Mouse (Mus musculus): Measurements from ENCODE around the gene Ccdc171. TPM values are rescaled to one million over a fixed set of nuclear protein-coding genes. Genes with fewer than 3 reads are reported as not detected.
"Not testable (repeated sequence)": the region's sequence is repeated elsewhere in the genome, so short reads cannot be mapped to it uniquely, and the experiment has no call there.

The Ccdc171 gene
- 4.2 and 4.6 TPM in 2 replicates for polyA plus RNA-seq (2015; fragmentation: Nextera tagmentation; extraction: Ambion mirVana)

GRCm38 (mm10) chr4:83524843-83525689, at the start of gene Ccdc171:
Ccdc171 (plus strand) TSS chr4:83525545.
- H3K4me1 ChIP-seq, result peaks cover 20% of the 10 kb centered on the region
- peak within 1 kb of the TSS; percentile 86 for H3K4me2 ChIP-seq (replicated peaks)
- peak; percentile 95 for ATAC-seq (ENCODE audit: low FRiP score, low read depth)
- no peaks in the 10 kb centered on the region for H3K36me3 ChIP-seq
- peak within 1 kb of the TSS; percentile 81 for H3K9ac ChIP-seq
- H3K27ac ChIP-seq, result peak within 1 kb of the TSS; percentile 95
- WGBS, result under 1% methylated on average over 52 of the region's 73 CpGs
- H3K4me3 ChIP-seq, result peak within 1 kb of the TSS; percentile 75
- H3K27me3 ChIP-seq, result no peaks in the 10 kb centered on the region
- no peaks in the 10 kb centered on the region for H3K9me3 ChIP-seq

DNA sequence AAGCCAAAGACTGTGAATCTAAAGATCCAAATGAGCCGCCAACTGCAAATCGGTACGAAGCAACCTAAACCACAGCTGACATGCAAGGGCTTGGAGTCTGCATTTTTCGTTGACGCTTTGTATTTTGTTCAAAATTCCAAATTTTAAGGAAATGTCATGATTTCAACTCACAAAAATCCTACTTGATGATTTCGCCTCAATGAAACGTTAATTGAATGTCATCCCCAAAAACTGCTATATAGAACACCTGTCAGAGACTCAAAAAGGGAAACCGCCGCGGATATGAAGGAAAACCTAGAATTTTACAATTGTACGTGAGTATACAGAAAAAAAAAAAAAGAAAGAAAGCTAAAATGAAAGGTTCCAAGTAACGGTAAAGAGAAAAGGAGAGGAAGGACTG, 40.1 kb upstream of the Ccdc171 start:
- Histone ChIP-seq H3K36me3 (peaks cover 34% of the 10 kb centered on the region), H3K9me3 (no peaks in the 10 kb centered on the region), H3K4me1 (peaks cover 32% of the 10 kb centered on the region), H3K4me2 (replicated peaks) (peak overlapping the region; percentile 65), H3K4me3 (peak overlapping the region; percentile 92), H3K27ac (no peak overlapping the region), H3K9ac (peak overlapping the region; percentile 93), H3K27me3 (no peaks in the 10 kb centered on the region)
- WGBS, result 22% methylated on average over 12 of the region's 12 CpGs
- no peak for ATAC-seq (ENCODE audit: low FRiP score, low read depth)

DNA sequence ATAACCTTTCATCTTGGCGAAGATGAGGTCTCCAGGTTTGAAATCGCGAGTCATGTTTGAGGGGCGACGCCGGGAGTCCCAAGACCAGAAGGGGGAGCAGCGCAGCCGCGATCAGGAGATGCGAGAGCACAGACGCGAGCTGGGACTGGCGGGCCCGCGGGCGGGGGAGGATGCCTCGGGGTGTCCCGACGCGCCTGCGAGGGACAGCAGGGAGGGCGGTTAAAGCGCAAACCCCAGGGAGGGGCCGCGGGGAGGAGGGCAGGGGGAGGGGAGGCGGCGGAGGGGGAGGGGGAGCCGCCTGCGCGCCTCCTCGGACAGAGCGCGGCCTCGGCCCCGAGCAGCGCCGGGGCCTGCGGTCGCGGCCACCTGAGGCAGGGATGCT, 39.6 kb upstream of the Ccdc171 start:
- Histone ChIP-seq H3K4me1 (peaks cover 32% of the 10 kb centered on the region), H3K4me2 (replicated peaks) (peak overlapping the region; percentile 65), H3K36me3 (peaks cover 32% of the 10 kb centered on the region), H3K9me3 (no peaks in the 10 kb centered on the region), H3K4me3 (peak overlapping the region; percentile 92), H3K9ac (peak overlapping the region; percentile 93), H3K27me3 (no peaks in the 10 kb centered on the region), H3K27ac (peak overlapping the region; percentile 97)
- 0% methylated on average over 18 of the region's 40 CpGs for WGBS
- peak; percentile 81 for ATAC-seq (ENCODE audit: low FRiP score, low read depth)

- Histone ChIP-seq H3K9ac (peak within 1 kb of the TSS; percentile 93), H3K4me3 (peak within 1 kb of the TSS; percentile 92), H3K27ac (peak within 1 kb of the TSS; percentile 97), H3K36me3 (peaks cover 26% of the 10 kb centered on the region), H3K4me2 (replicated peaks) (peak within 1 kb of the TSS; percentile 65), H3K4me1 (peaks cover 32% of the 10 kb centered on the region), H3K27me3 (no peaks in the 10 kb centered on the region), H3K9me3 (no peaks in the 10 kb centered on the region)
- peak; percentile 90 for ATAC-seq (ENCODE audit: low FRiP score, low read depth)
- under 1% methylated on average over 61 of the region's 86 CpGs for WGBS
Measured at GRCm38 (mm10) chr4:83486117-83486901, 39.0 kb upstream of the Ccdc171 start, which contains the start of gene Psip1. Psip1 (minus strand) TSS chr4:83486459.

GRCm38 (mm10) chr4:83489121-83489520, 36.2 kb upstream of the Ccdc171 start:
- no peak overlapping the region for H3K4me2 ChIP-seq (replicated peaks)
- 5% methylated on average over 5 of the region's 5 CpGs for WGBS
- H3K27me3 ChIP-seq, result no peaks in the 10 kb centered on the region
- H3K9me3 ChIP-seq, result no peaks in the 10 kb centered on the region
- no peak for ATAC-seq (ENCODE audit: low FRiP score, low read depth)
- H3K4me1 ChIP-seq, result peaks cover 26% of the 10 kb centered on the region
- peaks cover 3% of the 10 kb centered on the region; the same call in 1 of the 2 replicates for H3K36me3 ChIP-seq
- H3K9ac ChIP-seq, result no peak overlapping the region
- peak overlapping the region; percentile 55; the same call in 1 of the 2 replicates for H3K27ac ChIP-seq
- no peak overlapping the region for H3K4me3 ChIP-seq

GRCm38 (mm10) chr4:83493112-83493511, 32.2 kb upstream of the Ccdc171 start:
- H3K9me3 ChIP-seq, result no peaks in the 10 kb centered on the region

DNA sequence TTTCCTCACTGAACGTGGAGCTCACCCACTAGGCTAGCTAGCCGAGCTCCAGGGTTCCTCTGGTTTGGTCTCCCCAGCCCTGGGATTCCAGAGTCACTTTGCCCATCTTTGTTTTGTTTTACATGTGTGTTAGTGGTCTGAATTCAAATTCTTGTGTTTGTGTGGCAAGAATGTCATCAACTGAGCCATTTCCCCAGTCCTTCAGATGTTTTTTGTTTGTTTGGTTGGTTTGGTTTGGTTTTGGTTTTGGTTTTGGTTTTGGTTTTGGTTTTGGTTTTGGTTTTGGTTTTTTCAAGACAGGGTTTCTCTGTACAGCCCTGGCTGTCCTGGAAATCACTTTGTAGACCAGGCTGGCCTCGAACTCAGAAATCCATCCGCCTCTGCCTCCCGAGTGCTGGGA, 28.3 kb upstream of the Ccdc171 start:
- H3K9me3 ChIP-seq; H3K27ac ChIP-seq; H3K36me3 ChIP-seq; H3K4me3 ChIP-seq; ATAC-seq (ENCODE audit: low FRiP score, low read depth); H3K9ac ChIP-seq; H3K4me2 ChIP-seq (replicated peaks); H3K4me1 ChIP-seq; H3K27me3 ChIP-seq: not testable (repeated sequence)
- WGBS, result 87% methylated on average over 5 of the region's 5 CpGs

More at GRCm38 (mm10) chr4:83493112-83493511, 32.2 kb upstream of the Ccdc171 start:
- Histone ChIP-seq H3K4me1 (peaks cover 9% of the 10 kb centered on the region), H3K27ac (no peak overlapping the region), H3K36me3 (no peaks in the 10 kb centered on the region), H3K4me3 (no peak overlapping the region), H3K27me3 (no peaks in the 10 kb centered on the region), H3K9ac (no peak overlapping the region), H3K4me2 (replicated peaks) (no peak overlapping the region)
- no peak for ATAC-seq (ENCODE audit: low FRiP score, low read depth)
- 88% methylated on average over 1 of the region's 1 CpGs for WGBS

DNA sequence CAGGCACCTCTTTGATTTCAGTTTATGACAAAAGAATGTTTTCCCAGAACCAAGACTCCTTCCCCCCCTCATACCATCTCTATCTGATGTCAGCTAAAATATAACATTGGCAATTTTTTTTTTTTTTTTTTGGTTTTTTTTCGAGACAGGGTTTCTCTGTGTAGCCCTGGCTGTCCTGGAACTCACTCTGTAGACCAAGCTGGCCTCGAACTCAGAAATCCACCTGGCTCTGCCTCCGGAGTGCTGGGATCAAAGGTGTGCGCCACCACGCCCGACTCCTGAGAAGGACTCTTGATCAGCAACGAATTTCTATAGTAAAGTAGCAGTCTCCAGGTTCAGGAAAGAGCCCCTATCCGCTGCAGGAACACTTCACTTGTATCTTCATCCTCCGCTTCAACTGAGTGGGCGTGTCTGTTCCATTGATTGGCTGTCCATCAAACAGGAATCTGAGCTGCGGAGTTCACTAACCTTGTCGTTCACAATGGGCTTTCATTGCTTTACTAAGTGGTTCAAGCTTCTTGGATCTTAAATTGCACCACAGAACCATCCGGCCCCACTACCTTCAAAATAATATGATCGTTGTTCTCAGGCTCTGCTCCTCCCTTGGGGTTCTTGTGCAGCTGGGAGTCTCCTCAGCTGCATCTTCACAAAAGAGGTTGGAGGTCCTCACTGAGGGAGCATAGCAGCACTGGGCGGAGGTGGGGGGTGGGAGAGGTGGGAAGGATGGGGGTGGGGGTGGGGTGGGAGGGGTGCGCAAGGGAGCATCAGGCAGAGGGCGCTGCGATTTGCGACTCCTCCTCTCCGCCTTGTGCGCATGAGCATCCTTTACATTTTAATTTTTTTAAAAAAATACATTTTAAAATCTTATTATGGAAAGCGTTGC, 24.9 kb upstream of the Ccdc171 start:
- no peak overlapping the region for H3K27ac ChIP-seq
- H3K9ac ChIP-seq, result peak overlapping the region; percentile 48; the same call in 1 of the 2 replicates
- 9% methylated on average over 22 of the region's 22 CpGs for WGBS
- peak; percentile 77 for ATAC-seq (ENCODE audit: low FRiP score, low read depth)
- peak overlapping the region; percentile 38 for H3K4me3 ChIP-seq
- H3K36me3 ChIP-seq, result no peaks in the 10 kb centered on the region
- no peaks in the 10 kb centered on the region for H3K9me3 ChIP-seq
- H3K4me2 ChIP-seq (replicated peaks), result peak overlapping the region; percentile 63
- peaks cover 4% of the 10 kb centered on the region; the same call in 1 of the 2 replicates for H3K4me1 ChIP-seq
- no peaks in the 10 kb centered on the region for H3K27me3 ChIP-seq

DNA sequence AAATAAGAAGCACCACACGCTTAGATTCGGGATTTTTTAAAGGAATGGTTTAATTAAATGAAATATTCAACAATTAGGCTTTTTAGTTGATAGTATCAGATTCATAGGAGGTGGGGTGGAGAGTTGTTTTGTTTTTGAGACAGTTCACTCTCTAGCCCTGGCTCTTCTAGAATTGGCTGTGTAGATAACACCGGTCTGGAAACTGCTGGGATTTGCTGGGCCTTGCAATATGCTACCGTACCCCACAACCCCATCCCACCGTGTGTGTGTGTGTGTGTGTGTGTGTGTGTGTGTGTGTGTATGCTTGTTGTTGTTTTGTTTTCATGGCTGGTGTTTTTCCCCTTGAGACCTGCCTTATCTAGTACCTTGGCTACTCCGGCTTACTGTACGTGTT, 24.3 kb upstream of the Ccdc171 start:
- peak overlapping the region; percentile 38; the same call in 1 of the 2 replicates for H3K4me3 ChIP-seq
- H3K9me3 ChIP-seq, result no peaks in the 10 kb centered on the region
- no peaks in the 10 kb centered on the region for H3K36me3 ChIP-seq
- no peak overlapping the region for H3K27ac ChIP-seq
- peaks cover 4% of the 10 kb centered on the region; the same call in 1 of the 2 replicates for H3K4me1 ChIP-seq
- H3K27me3 ChIP-seq, result no peaks in the 10 kb centered on the region
- H3K4me2 ChIP-seq (replicated peaks), result peak overlapping the region; percentile 63
- no peak overlapping the region for H3K9ac ChIP-seq
- 0 out of 2 replicates have a peak, but pooled peaks have one; percentile 51 for ATAC-seq (ENCODE audit: low FRiP score, low read depth)
- 44% methylated on average over 7 of the region's 7 CpGs for WGBS

DNA sequence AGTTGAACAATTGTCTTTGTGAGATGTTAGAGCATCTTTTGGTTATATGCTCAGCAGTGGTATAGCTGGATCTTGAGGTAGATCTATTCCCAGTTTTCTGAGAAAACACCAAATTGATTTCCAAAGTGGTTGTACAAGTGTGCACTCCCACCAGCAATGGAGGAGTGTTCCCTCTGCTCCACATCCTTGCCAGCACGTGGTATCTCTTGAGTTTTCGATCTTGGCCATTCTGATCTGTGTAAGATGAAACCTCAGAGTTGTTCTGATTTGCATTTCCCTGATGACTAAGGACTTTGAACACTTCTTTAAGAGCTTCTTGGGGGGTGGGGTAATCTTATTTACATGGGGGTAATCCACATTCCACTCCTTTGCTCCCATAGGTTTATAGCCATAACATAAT, 15.7 kb upstream of the Ccdc171 start:
- no peaks in the 10 kb centered on the region for H3K27me3 ChIP-seq
- 55% methylated on average over 2 of the region's 2 CpGs for WGBS
- H3K4me2 ChIP-seq (replicated peaks), result no peak overlapping the region
- H3K4me1 ChIP-seq, result no peaks in the 10 kb centered on the region
- H3K9me3 ChIP-seq, result no peaks in the 10 kb centered on the region
- no peaks in the 10 kb centered on the region for H3K36me3 ChIP-seq
- no peak for ATAC-seq (ENCODE audit: low FRiP score, low read depth)
- H3K9ac ChIP-seq, result no peak overlapping the region
- no peak overlapping the region for H3K27ac ChIP-seq
- H3K4me3 ChIP-seq, result no peak overlapping the region

GRCm38 (mm10) chr4:83511083-83511482, 14.3 kb upstream of the Ccdc171 start:
- no peaks in the 10 kb centered on the region for H3K36me3 ChIP-seq
- no peak overlapping the region for H3K4me3 ChIP-seq
- no peak overlapping the region for H3K9ac ChIP-seq
- no peaks in the 10 kb centered on the region for H3K4me1 ChIP-seq
- no peak overlapping the region for H3K27ac ChIP-seq
- WGBS, result 64% methylated on average over 8 of the region's 8 CpGs
- no peaks in the 10 kb centered on the region for H3K9me3 ChIP-seq
- no peak overlapping the region for H3K4me2 ChIP-seq (replicated peaks)
- no peak for ATAC-seq (ENCODE audit: low FRiP score, low read depth)
- no peaks in the 10 kb centered on the region for H3K27me3 ChIP-seq
